Mouse (Mus musculus) embryo, embryonic 11 days (tissue): ENCODE data around the gene Mrpl45.

ENCODE experiments used
- DNase-seq: peaks from one replicate; pipeline ENCODE4 v3.0.0-alpha.2; 2015

The Mrpl45 gene

DNA sequence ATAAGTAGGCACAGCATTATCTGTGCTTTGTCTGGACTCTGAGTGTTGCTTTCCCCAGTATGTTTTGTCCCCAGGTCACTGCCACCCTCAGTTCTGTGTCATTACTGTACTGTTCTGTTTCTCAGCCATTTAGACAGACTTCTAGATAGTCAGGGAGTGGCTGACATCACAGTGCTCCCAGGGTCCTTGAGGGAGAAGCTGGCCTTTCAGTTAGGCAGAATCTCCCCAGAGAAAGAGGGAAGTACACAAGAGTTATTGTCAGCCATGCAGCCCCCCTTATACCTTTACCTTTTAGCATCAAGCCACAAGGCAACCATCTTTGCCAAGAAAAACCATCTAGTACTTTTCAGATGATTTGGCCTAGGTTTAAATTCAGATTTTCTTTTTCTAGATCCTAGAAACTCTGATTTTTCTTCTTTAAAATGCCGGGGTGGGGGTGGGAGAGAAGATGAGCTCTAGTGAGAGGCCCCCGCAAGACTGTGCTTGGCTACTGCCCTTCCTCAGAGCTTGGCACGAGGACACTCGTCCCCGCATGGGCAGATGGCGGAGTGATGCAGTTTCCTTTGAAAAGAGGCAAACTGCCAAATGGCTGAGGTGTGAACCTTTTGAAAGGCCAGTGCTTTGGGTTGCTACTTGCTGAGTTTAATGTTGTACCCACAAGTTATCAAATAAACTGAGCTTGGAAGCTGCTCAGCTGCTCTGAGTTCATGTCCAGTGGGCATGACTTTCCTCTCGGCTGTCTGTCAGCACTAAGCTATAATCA lies 55.0 kb downstream of the Mrpl45 start:
- no peak for DNase-seq

DNA sequence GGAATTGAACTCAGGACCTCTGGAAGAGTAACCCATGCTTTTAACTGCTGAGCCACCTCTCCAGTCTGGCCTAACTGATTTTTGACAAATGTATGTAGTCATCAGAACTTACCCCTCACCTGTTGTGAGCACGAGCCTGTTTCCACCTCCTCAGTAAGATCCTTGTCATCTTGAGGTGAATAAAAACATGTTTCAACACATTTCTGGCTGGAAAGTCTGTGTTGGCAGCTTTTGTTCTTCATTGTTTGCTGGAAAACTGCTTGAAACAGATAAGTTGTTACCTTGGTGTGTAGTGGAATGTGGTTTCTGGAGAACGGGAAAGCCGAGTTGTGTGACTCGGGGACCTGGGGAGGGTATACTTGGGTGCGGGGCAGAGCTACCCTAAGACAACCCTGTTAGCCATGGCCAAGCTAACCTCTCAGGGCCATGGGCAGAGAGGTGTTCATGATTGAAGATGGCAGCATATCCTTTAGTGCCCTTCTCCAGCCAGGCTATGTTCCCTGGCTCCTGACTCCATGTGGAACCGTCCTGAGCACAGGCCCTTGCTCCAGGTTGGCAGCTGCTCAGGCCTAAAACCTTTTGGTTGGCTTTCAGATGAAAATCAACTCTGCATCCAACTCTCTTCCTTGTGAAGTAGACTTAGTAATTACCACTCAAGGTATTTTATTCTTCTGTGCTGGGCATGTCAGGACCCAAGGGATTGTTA lies 56.8 kb downstream of the Mrpl45 start:
- no peak for DNase-seq

DNA sequence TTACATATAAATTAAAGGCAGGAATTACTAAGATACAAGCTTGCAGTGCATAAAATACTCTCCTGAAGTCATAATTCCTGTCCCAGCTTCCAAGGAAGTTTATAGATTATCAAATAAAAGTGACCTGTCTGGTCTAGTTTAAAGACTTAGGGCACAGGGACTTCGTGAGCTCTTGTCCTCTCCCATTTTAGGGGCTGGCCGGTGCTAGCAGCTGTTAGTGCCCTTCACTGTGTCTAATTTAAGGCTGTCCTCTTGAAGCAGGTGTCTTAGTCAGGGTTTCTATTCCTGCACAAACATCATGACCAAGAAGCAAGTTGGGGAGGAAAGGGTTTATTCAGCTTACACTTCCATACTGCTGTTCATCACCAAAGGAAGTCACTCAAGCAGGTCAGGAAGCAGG lies 57.9 kb downstream of the Mrpl45 start:
- DNase-seq = no peak
